Mouse (Mus musculus): ENCODE measurements at regions not wholly inside any gene's neighbourhood (a gene's known extent, or its start where the extent isn't known, plus 50 kb on each side); places are given as distances from the start of the nearest gene placed in this dataset.

GRCm38 (mm10) chrX:135080380-135081158 lies 71.6 kb upstream of the Zmat1 start:
- no peak for DNase-seq
- Histone ChIP-seq H3K4me1 (ENCODE audit: control insufficient read depth, insufficient read depth, low read length) (no peaks in the 10 kb centered on the region), H3K27me3 (replicated peaks; ENCODE audit: control insufficient read depth, insufficient read depth, low read length) (no peaks in the 10 kb centered on the region), H3K4me3 (ENCODE audit: insufficient read depth, low read depth, low read length) (no peak overlapping the region), H3K36me3 (ENCODE audit: control insufficient read depth, insufficient read depth, low read length) (no peaks in the 10 kb centered on the region), H3K27ac (ENCODE audit: insufficient read depth, low read depth, low read length) (no peak overlapping the region)
- 78% methylated on average over 2 of the region's 2 CpGs for WGBS
- no peak for TF ChIP-seq CTCF (conservative IDR thresholded peaks at IDR 0.05; ENCODE audit: insufficient read depth, insufficient read length, low read depth, low read length)
- TF ChIP-seq POLR2A (IDR thresholded peaks at IDR 0.05; ENCODE audit: low read depth, low read length), result no peak

GRCm38 (mm10) chrX:135079388-135079787 lies 70.4 kb upstream of the Zmat1 start:
- no peak overlapping the region for H3K4me3 ChIP-seq (ENCODE audit: insufficient read depth, low read depth, low read length)
- no peak for TF ChIP-seq CTCF (conservative IDR thresholded peaks at IDR 0.05; ENCODE audit: insufficient read depth, insufficient read length, low read depth, low read length)
- no peak for TF ChIP-seq POLR2A (IDR thresholded peaks at IDR 0.05; ENCODE audit: low read depth, low read length)
- 83% methylated on average over 2 of the region's 2 CpGs for WGBS
- H3K36me3 ChIP-seq (ENCODE audit: control insufficient read depth, insufficient read depth, low read length), result no peaks in the 10 kb centered on the region
- DNase-seq, result no peak
- no peaks in the 10 kb centered on the region for H3K4me1 ChIP-seq (ENCODE audit: control insufficient read depth, insufficient read depth, low read length)
- H3K27me3 ChIP-seq (replicated peaks; ENCODE audit: control insufficient read depth, insufficient read depth, low read length), result no peaks in the 10 kb centered on the region
- no peak overlapping the region for H3K27ac ChIP-seq (ENCODE audit: insufficient read depth, low read depth, low read length)

- WGBS, result 94% methylated on average over 2 of the region's 2 CpGs
- H3K27me3 ChIP-seq (replicated peaks; ENCODE audit: control insufficient read depth, insufficient read depth, low read length), result no peaks in the 10 kb centered on the region
- DNase-seq, result no peak
Measured at GRCm38 (mm10) chrX:135075903-135076302, 66.9 kb upstream of the Zmat1 start.

GRCm38 (mm10) chrX:135069448-135069847 lies 60.4 kb upstream of the Zmat1 start:
- Histone ChIP-seq H3K4me1 (ENCODE audit: control insufficient read depth, insufficient read depth, low read length) (no peaks in the 10 kb centered on the region), H3K27me3 (replicated peaks; ENCODE audit: control insufficient read depth, insufficient read depth, low read length) (no peaks in the 10 kb centered on the region), H3K27ac (ENCODE audit: insufficient read depth, low read depth, low read length) (no peak overlapping the region), H3K36me3 (ENCODE audit: control insufficient read depth, insufficient read depth, low read length) (no peaks in the 10 kb centered on the region), H3K4me3 (ENCODE audit: insufficient read depth, low read depth, low read length) (no peak overlapping the region)
- 55% methylated on average over 1 of the region's 1 CpGs for WGBS
- no peak for DNase-seq
- TF ChIP-seq POLR2A (IDR thresholded peaks at IDR 0.05; ENCODE audit: low read depth, low read length) (no peak), CTCF (conservative IDR thresholded peaks at IDR 0.05; ENCODE audit: insufficient read depth, insufficient read length, low read depth, low read length) (no peak)

More at GRCm38 (mm10) chrX:135075903-135076302, 66.9 kb upstream of the Zmat1 start:
- TF ChIP-seq POLR2A (IDR thresholded peaks at IDR 0.05; ENCODE audit: low read depth, low read length) (no peak), CTCF (conservative IDR thresholded peaks at IDR 0.05; ENCODE audit: insufficient read depth, insufficient read length, low read depth, low read length) (no peak)
- no peak overlapping the region for H3K4me3 ChIP-seq (ENCODE audit: insufficient read depth, low read depth, low read length)
- H3K27ac ChIP-seq (ENCODE audit: insufficient read depth, low read depth, low read length), result no peak overlapping the region
- H3K36me3 ChIP-seq (ENCODE audit: control insufficient read depth, insufficient read depth, low read length), result no peaks in the 10 kb centered on the region
- H3K4me1 ChIP-seq (ENCODE audit: control insufficient read depth, insufficient read depth, low read length), result no peaks in the 10 kb centered on the region

GRCm38 (mm10) chrX:135060184-135060583 lies 51.2 kb upstream of the Zmat1 start:
- 86% methylated on average over 3 of the region's 3 CpGs for WGBS
- Histone ChIP-seq H3K4me1 (ENCODE audit: control insufficient read depth, insufficient read depth, low read length) (no peaks in the 10 kb centered on the region), H3K36me3 (ENCODE audit: control insufficient read depth, insufficient read depth, low read length) (no peaks in the 10 kb centered on the region), H3K4me3 (ENCODE audit: insufficient read depth, low read depth, low read length) (no peak overlapping the region), H3K27me3 (replicated peaks; ENCODE audit: control insufficient read depth, insufficient read depth, low read length) (no peaks in the 10 kb centered on the region), H3K27ac (ENCODE audit: insufficient read depth, low read depth, low read length) (no peak overlapping the region)
- TF ChIP-seq CTCF (conservative IDR thresholded peaks at IDR 0.05; ENCODE audit: insufficient read depth, insufficient read length, low read depth, low read length) (no peak), POLR2A (IDR thresholded peaks at IDR 0.05; ENCODE audit: low read depth, low read length) (no peak)
- no peak for DNase-seq

- Histone ChIP-seq H3K27ac (ENCODE audit: insufficient read depth, low read depth, low read length) (no peak overlapping the region), H3K27me3 (replicated peaks; ENCODE audit: control insufficient read depth, insufficient read depth, low read length) (no peaks in the 10 kb centered on the region)
- TF ChIP-seq CTCF (conservative IDR thresholded peaks at IDR 0.05; ENCODE audit: insufficient read depth, insufficient read length, low read depth, low read length) (no peak), POLR2A (IDR thresholded peaks at IDR 0.05; ENCODE audit: low read depth, low read length) (no peak)
Measured at GRCm38 (mm10) chrX:135058949-135059348, 49.9 kb upstream of the Zmat1 start.

More at GRCm38 (mm10) chrX:135058949-135059348, 49.9 kb upstream of the Zmat1 start:
- no peak for DNase-seq
- Histone ChIP-seq H3K4me1 (ENCODE audit: control insufficient read depth, insufficient read depth, low read length) (no peaks in the 10 kb centered on the region), H3K36me3 (ENCODE audit: control insufficient read depth, insufficient read depth, low read length) (no peaks in the 10 kb centered on the region), H3K4me3 (ENCODE audit: insufficient read depth, low read depth, low read length) (no peak overlapping the region)
- 62% methylated on average over 3 of the region's 3 CpGs for WGBS
